Mouse (Mus musculus) embryonic fibroblast, embryonic 13.5 days (primary cell): ENCODE data around the gene H2-DMb1.

ENCODE experiments used
- CTCF ChIP-seq: IDR thresholded peaks from 2 replicates; pipeline ENCODE4 v1.5.1; 2011; ENCODE audit warnings: mild to moderate bottlenecking, control low read depth, low read length, moderate library complexity, borderline replicate concordance; ENCODE audit not compliant: insufficient read depth
- POLR2A ChIP-seq: IDR thresholded peaks from 2 replicates; pipeline ENCODE4 v1.6.1; 2011; ENCODE audit warnings: low read depth, mild to moderate bottlenecking, control low read depth, low read length, moderate library complexity

DNA sequence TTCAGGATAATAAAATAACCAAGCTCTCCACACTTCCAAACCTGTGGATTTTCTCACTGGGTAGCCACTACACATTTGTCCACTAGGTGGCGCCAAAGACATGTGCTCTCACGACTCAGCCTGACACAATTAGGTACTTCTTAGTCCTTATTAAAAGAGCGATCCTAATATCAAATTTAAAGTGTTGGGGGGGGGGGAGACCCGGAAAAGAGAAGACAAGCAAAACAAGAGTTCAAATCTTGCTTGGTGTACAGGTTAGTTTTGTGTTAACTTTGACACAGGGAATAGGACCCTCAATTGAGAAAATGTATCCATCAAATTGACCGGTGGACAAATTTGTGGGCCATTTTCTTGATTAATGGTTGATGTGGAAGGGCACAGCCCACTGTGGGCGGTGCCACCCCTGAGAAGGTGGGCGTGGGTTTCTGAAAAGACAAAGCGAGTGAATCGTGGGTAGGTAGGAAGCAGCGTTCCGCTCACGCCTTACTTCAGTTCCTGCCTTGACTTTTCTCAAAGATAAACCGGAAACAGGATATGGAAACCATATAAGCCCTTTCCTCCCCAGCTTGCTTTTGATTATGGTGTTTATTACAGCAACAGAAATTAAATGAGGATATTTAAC is 18.1 kb downstream of the H2-DMb1 start:
- TF ChIP-seq CTCF (peak; percentile 82; the same call in 1 of the 2 replicates), POLR2A (no peak)
